Mouse (Mus musculus): ENCODE measurements around the gene Elavl2.

DNA sequence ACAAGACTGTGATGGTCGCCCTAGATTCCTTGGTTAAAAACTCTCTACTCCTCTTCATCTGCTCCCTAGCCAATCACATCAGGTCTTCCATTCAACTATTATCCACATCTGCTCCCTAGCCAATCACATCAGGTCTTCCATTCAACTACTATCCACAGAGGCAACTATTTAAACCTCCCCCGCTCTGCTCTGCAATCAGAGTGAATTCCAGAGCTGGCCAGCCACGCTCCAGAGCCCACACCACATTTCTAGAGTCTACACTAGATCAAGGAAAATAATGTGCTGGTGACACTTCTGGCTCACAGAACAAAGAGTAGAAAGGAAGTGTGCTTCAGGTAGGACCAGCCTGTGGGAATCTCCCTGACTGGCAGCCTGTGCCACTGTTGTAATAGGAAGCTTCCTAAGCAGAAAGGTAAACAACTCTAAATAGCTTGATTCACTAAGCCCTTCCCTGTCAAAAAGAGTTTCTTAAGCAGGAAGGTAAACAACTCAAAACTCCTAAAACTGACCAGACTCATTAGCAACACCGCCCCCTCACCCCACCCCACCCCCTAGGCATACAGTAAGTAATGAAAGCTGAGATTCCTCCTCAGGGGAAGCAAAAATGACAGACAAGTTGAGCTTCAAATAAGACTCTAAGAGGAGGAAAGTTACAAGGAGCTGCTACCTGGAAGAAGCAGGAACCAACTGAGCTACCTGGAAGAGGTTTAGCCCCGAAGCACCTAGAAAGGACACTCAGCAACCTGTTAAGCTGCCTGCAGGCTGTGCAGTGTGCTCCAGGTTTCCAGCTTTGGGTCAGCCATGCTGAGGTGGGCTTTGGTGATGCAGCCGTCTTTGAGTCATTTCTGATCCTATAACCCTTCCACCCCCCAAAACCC lies 191.9 kb downstream of the Elavl2 start:
- TF ChIP-seq CTCF (IDR thresholded peaks at IDR 0.05) = no peak
- TF ChIP-seq POLR2A (IDR thresholded peaks at IDR 0.05; ENCODE audit: insufficient read depth, low read depth, low read length) = no peak
